Mouse (Mus musculus) right cerebral cortex, postnatal 36 days (tissue): ENCODE measurements around the gene Pcp4l1.

Source experiments
- DNase-seq, 2 experiments: peaks; one replicate each; pipeline ENCODE4 v3.0.0; 2022; ENCODE audit warnings: low spot score in 2 of 2, mixed read lengths in 1 of 2

The Pcp4l1 gene

GRCm38 (mm10) chr1:171221281-171222193, 25.5 kb upstream of the Pcp4l1 start:
- DNase-seq = no peak

GRCm38 (mm10) chr1:171220871-171221270, 24.8 kb upstream of the Pcp4l1 start:
- DNase-seq = peak; percentile 75 to 86

- no peak for DNase-seq
These were observed 20.3 kb upstream of the Pcp4l1 start for GRCm38 (mm10) chr1:171216241-171216955.

GRCm38 (mm10) chr1:171213801-171214496, 17.9 kb upstream of the Pcp4l1 start, which contains the start of gene Nr1i3:
TSS of gene Nr1i3 (plus strand) at chr1:171213970.
- no peak for DNase-seq

- DNase-seq = no peak
These were observed 16.8 kb upstream of the Pcp4l1 start for GRCm38 (mm10) chr1:171212854-171213253.

GRCm38 (mm10) chr1:171209409-171209808, 13.3 kb upstream of the Pcp4l1 start:
- no peak for DNase-seq

- no peak for DNase-seq
These were observed 9.8 kb upstream of the Pcp4l1 start for GRCm38 (mm10) chr1:171205704-171206493.

GRCm38 (mm10) chr1:171204249-171204644, 8.2 kb upstream of the Pcp4l1 start:
- no peak for DNase-seq

- no peak for DNase-seq
These were observed 7.6 kb upstream of the Pcp4l1 start for GRCm38 (mm10) chr1:171203471-171204248.

GRCm38 (mm10) chr1:171200769-171201168, 4.7 kb upstream of the Pcp4l1 start:
- DNase-seq = no peak

GRCm38 (mm10) chr1:171199532-171199931, 3.5 kb upstream of the Pcp4l1 start:
- no peak for DNase-seq

- no peak for DNase-seq
These were observed 834 bp downstream of the Pcp4l1 start for GRCm38 (mm10) chr1:171195046-171195822.

- DNase-seq = no peak
These were observed 1.9 kb downstream of the Pcp4l1 start for GRCm38 (mm10) chr1:171193911-171194830.

- no peak for DNase-seq
These were observed 2.8 kb downstream of the Pcp4l1 start for GRCm38 (mm10) chr1:171193093-171193840.

GRCm38 (mm10) chr1:171192283-171192682, 3.8 kb downstream of the Pcp4l1 start:
- no peak for DNase-seq

- DNase-seq = no peak
These were observed 5.2 kb downstream of the Pcp4l1 start for GRCm38 (mm10) chr1:171190832-171191231.

GRCm38 (mm10) chr1:171189476-171190114, 6.5 kb downstream of the Pcp4l1 start:
- no peak for DNase-seq
